Mouse (Mus musculus): ENCODE results near the gene Opn4.

Opn4 gene

GRCm38 (mm10) chr14:34562393-34562792, 37.5 kb downstream of the Opn4 start:
- DNase-seq (ENCODE audit: low spot score): no peak

- DNase-seq (ENCODE audit: low spot score): no peak
These were observed 38.3 kb downstream of the Opn4 start for GRCm38 (mm10) chr14:34561647-34562046.

- DNase-seq (ENCODE audit: low spot score): no peak
These were observed 41.0 kb downstream of the Opn4 start for GRCm38 (mm10) chr14:34558947-34559346.

GRCm38 (mm10) chr14:34555211-34555610, 44.7 kb downstream of the Opn4 start:
- no peak for DNase-seq (ENCODE audit: low spot score)

GRCm38 (mm10) chr14:34554047-34554446, 45.9 kb downstream of the Opn4 start:
- no peak for DNase-seq (ENCODE audit: low spot score)

GRCm38 (mm10) chr14:34553470-34553869, 46.5 kb downstream of the Opn4 start:
- DNase-seq (ENCODE audit: low spot score): no peak

GRCm38 (mm10) chr14:34552226-34552625, 47.7 kb downstream of the Opn4 start:
- no peak for DNase-seq (ENCODE audit: low spot score)

GRCm38 (mm10) chr14:34549004-34549671, 50.8 kb downstream of the Opn4 start:
- DNase-seq (ENCODE audit: low spot score): no peak

- no peak for DNase-seq (ENCODE audit: low spot score)
These were observed 51.4 kb downstream of the Opn4 start for GRCm38 (mm10) chr14:34548391-34549001.

GRCm38 (mm10) chr14:34544545-34544944, 55.4 kb downstream of the Opn4 start:
- no peak for DNase-seq (ENCODE audit: low spot score)

GRCm38 (mm10) chr14:34544001-34544400, 55.9 kb downstream of the Opn4 start:
- DNase-seq (ENCODE audit: low spot score): no peak

GRCm38 (mm10) chr14:34543596-34543995, 56.3 kb downstream of the Opn4 start:
- no peak for DNase-seq (ENCODE audit: low spot score)

GRCm38 (mm10) chr14:34541896-34542295, 58.0 kb downstream of the Opn4 start:
- DNase-seq (ENCODE audit: low spot score): no peak

- no peak for DNase-seq (ENCODE audit: low spot score)
These were observed 59.2 kb downstream of the Opn4 start for GRCm38 (mm10) chr14:34540685-34541162.

All from spleen, adult 12 weeks (tissue).